Mouse (Mus musculus) liver, embryonic 12.5 days (tissue): ENCODE results near the gene Zbtb49. TPM values are rescaled to one million over a fixed set of nuclear protein-coding genes. Genes with fewer than 3 reads are reported as not detected.

Source experiments
- ATAC-seq: fragments of 200-750 bp; cut with Nextera tagmentation; 2 replicates; pipeline ENCODE4 v1.8.0; 2017; ENCODE audit warnings: moderate number of reproducible peaks, mild to moderate bottlenecking, moderate library complexity
- H3K27ac ChIP-seq: fragments of 300-500 bp; sonication (generic); 2 replicates; pipeline ENCODE4 v1.5.1; 2016; ENCODE audit warnings: mild to moderate bottlenecking
- H3K27me3 ChIP-seq: fragments of 300-500 bp; sonication (generic); replicated peaks from 2 replicates; pipeline ENCODE4 v1.6.1; 2016; ENCODE audit warnings: mild to moderate bottlenecking, moderate library complexity
- H3K36me3 ChIP-seq: fragments of 300-500 bp; sonication (generic); 2 replicates; pipeline ENCODE4 v1.6.1; 2016; ENCODE audit warnings: mild to moderate bottlenecking, moderate library complexity
- H3K4me1 ChIP-seq: fragments of 300-500 bp; sonication (generic); 2 replicates; pipeline ENCODE4 v1.6.1; 2016
- H3K4me2 ChIP-seq: fragments of 300-500 bp; sonication (generic); 2 replicates; pipeline ENCODE4 v1.6.1; 2016; ENCODE audit warnings: mild to moderate bottlenecking, moderate library complexity
- H3K4me3 ChIP-seq: fragments of 300-500 bp; sonication (generic); 2 replicates; pipeline ENCODE4 v1.5.1; 2016; ENCODE audit warnings: mild to moderate bottlenecking, moderate library complexity
- H3K9ac ChIP-seq: fragments of 300-500 bp; sonication (generic); 2 replicates; pipeline ENCODE4 v1.6.1; 2016; ENCODE audit warnings: mild to moderate bottlenecking, moderate library complexity
- H3K9me3 ChIP-seq: fragments of 300-500 bp; sonication (generic); replicated peaks from 2 replicates; pipeline ENCODE4 v1.6.1; 2016; ENCODE audit warnings: mild to moderate bottlenecking, moderate library complexity
- WGBS: fragments of 180-500 bp; shearing (Covaris S2); methylation state at CpG from one replicate; pipeline ENCODE4 v1.1.7; 2016; ENCODE audit not compliant: insufficient replicate concordance; 5-methylcytosine and 5-hydroxymethylcytosine counted together
- polyA plus RNA-seq: library from polyadenylated mRNA; unstranded; fragments of >200 nt; fragmentation: Nextera tagmentation; extraction: Ambion mirVana; gene quantifications from 2 replicates; pipeline ENCODE4 v1.2.1, GENCODE M21; 2016

Zbtb49 gene
- polyA plus RNA-seq, 1 experiment from 2014 or later = 4.4 TPM

DNA sequence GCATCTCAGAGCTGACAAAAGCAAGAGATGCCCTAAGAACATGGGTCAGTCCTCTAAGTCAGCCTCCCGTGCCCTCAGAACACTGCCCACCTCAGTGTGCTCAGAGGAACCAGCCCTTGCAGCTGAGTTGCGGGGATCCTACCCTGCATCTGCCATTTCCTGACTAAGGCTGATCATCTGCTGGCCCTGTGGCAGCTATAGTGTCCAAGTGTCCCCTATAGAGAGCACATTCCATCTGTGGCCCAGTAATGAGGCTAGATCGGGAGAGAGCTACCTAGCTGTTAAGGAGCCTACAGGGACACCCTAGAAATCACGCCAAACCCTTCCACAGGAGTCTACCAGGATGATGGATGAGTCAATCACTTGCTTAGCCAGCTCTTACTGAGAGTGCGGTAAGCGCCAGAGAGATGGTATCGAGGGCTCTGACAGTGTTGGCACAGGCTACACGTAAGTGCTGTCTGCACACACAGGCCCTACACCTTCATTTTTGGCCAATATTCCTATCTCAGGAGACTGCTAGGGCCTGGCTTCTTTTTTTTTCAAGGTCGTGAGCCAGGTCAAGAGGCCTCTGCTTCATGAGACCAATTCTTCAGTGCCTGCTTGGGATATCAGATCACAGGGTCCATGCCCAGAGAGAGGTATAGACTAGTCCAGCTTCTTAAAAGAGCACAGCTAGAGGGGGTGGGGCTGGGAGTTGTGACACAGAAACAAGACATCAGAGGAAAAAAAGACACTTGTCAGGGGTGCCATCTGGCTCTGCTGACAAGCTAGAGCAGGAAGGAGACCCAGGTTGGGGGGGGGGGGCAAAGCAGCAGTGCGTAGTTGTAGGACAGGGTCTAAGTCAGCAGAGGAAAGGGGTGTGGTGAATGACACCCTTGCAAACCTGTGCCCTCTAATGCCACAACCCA lies 67.8 kb downstream of the Zbtb49 start:
- H3K9me3 ChIP-seq = no peaks in the 10 kb centered on the region
- no peak overlapping the region for H3K4me3 ChIP-seq
- WGBS = 61% methylated on average over 10 of the region's 10 CpGs
- no peak for ATAC-seq
- H3K4me2 ChIP-seq = no peak overlapping the region
- H3K4me1 ChIP-seq = no peaks in the 10 kb centered on the region
- H3K36me3 ChIP-seq = no peaks in the 10 kb centered on the region
- no peak overlapping the region for H3K9ac ChIP-seq
- H3K27me3 ChIP-seq = peaks cover 17% of the 10 kb centered on the region
- no peak overlapping the region for H3K27ac ChIP-seq

DNA sequence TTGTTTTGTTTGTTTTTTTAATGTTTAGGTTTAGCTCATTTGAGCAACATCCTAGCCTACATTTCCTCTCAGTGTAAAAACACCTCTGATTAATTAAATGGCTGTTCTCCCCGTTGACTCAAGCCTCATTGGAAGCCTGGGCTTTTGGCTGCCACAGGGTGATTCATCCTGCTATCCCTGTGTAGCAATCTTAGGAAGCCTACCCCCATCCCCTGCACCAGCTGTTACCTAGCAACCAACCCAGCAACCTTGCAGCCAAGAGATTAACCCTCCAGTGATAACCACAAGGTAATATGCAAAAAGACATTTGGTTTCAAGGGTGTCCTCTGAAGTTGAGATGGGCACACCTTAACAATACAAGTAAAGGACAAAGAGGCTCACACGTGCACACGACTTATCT lies 69.0 kb downstream of the Zbtb49 start:
- no peak for ATAC-seq
- no peak overlapping the region for H3K27ac ChIP-seq
- H3K4me1 ChIP-seq = no peaks in the 10 kb centered on the region
- no peaks in the 10 kb centered on the region for H3K9me3 ChIP-seq
- H3K4me3 ChIP-seq = no peak overlapping the region
- WGBS = 52% methylated on average over 3 of the region's 3 CpGs
- H3K27me3 ChIP-seq = peaks cover 6% of the 10 kb centered on the region
- H3K4me2 ChIP-seq = no peak overlapping the region
- no peaks in the 10 kb centered on the region for H3K36me3 ChIP-seq
- no peak overlapping the region for H3K9ac ChIP-seq

DNA sequence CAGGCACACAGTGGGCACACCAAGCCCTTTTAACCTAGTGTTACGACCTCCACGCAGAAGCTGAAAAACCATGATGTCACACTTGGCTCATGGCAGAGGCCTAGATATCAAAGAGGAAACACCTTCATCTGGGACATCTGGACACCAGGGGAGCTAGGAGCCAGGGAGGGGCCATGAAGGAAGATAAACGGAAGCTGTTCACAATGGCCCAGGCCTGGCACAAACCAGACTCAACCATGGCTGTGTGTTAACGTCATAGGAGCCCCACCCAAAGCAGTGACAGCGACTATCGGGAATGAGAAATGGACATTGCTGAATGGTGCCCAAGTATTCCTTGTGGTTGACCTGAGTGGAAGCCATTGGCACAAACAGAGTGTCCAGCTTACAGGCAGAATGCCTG lies 73.7 kb downstream of the Zbtb49 start:
- Histone ChIP-seq H3K27me3 (no peaks in the 10 kb centered on the region), H3K9ac (no peak overlapping the region), H3K9me3 (no peaks in the 10 kb centered on the region), H3K36me3 (no peaks in the 10 kb centered on the region), H3K4me3 (no peak overlapping the region), H3K27ac (no peak overlapping the region), H3K4me2 (no peak overlapping the region), H3K4me1 (no peaks in the 10 kb centered on the region)
- ATAC-seq = no peak
- WGBS = 66% methylated on average over 6 of the region's 6 CpGs

DNA sequence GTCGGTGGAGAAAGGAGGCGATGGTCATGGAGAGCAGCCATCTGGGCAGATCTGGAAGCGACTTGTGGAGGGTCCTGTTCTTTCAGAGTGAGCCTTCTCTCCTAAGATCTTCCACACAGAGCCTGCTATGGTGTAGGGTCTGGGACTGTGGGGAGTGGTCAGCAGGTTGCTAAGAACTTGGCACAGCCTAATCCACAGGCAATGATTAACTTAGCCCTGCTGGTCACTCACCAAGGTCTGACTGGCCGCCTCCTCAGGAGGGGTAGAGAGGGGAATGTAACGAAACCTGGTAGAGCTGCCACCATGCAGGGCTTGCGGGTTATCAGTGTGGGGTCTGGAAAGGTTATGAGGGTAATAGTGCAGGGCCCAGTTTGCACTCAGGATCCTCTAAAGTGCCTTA lies 79.4 kb downstream of the Zbtb49 start:
- H3K4me1 ChIP-seq = no peaks in the 10 kb centered on the region
- no peak overlapping the region for H3K9ac ChIP-seq
- no peak overlapping the region for H3K4me3 ChIP-seq
- no peaks in the 10 kb centered on the region for H3K27me3 ChIP-seq
- no peak overlapping the region for H3K4me2 ChIP-seq
- no peaks in the 10 kb centered on the region for H3K36me3 ChIP-seq
- H3K27ac ChIP-seq = no peak overlapping the region
- 69% methylated on average over 6 of the region's 6 CpGs for WGBS
- H3K9me3 ChIP-seq = no peaks in the 10 kb centered on the region
- no peak for ATAC-seq

Other genes with a start within 250 kb of the Zbtb49 start
- gene Stx18, start 181.7 kb downstream of the Zbtb49 start, polyA plus RNA-seq = 20.0 and 20.2 TPM in 2 replicates
- gene Nsg1, start 60.5 kb downstream of the Zbtb49 start, polyA plus RNA-seq = 7.4 and 8.4 TPM in 2 replicates
- gene Lyar, start within 50 bp of the Zbtb49 start, polyA plus RNA-seq = 145 and 147 TPM in 2 replicates
- gene Tmem128, start 39.7 kb upstream of the Zbtb49 start, polyA plus RNA-seq = 51.3 and 55.5 TPM in 2 replicates
- not detected in 2 replicates for gene Otop1, start 55.5 kb upstream of the Zbtb49 start, polyA plus RNA-seq
- gene Drd5, start 98.9 kb upstream of the Zbtb49 start, polyA plus RNA-seq = not detected in 2 replicates